Mouse (Mus musculus) hindbrain, embryonic 14.5 days (tissue): ENCODE measurements around the gene Cox6a1. TPM values are rescaled to one million over a fixed set of nuclear protein-coding genes. Genes with fewer than 3 reads are reported as not detected.

Experiments used
- ATAC-seq: fragments of 200-750 bp; cut with Nextera tagmentation; 2 replicates; pipeline ENCODE4 v1.8.0; 2017; ENCODE audit warnings: moderate number of reproducible peaks, mild to moderate bottlenecking, moderate TSS enrichment, moderate library complexity; ENCODE audit not compliant: low FRiP score
- DNase-seq: peaks from one replicate; pipeline ENCODE4 v3.0.0-alpha.2; 2015; ENCODE audit warnings: low spot score
- H3K27ac ChIP-seq: fragments of 300-500 bp; sonication (generic); 2 replicates; pipeline ENCODE4 v1.5.1; 2014; ENCODE audit warnings: mild to moderate bottlenecking, moderate library complexity
- H3K27me3 ChIP-seq: fragments of 300-500 bp; sonication (generic); 2 replicates; pipeline ENCODE4 v1.6.1; 2014; ENCODE audit warnings: mild to moderate bottlenecking, low read length, mixed read lengths; ENCODE audit not compliant: control insufficient read depth, insufficient read depth
- H3K36me3 ChIP-seq: fragments of 300-500 bp; sonication (generic); replicated peaks from 2 replicates; pipeline ENCODE4 v1.6.1; 2014; ENCODE audit not compliant: control insufficient read depth, insufficient read depth
- H3K4me1 ChIP-seq: fragments of 300-500 bp; sonication (generic); replicated peaks from 2 replicates; pipeline ENCODE4 v1.6.1; 2014; ENCODE audit warnings: antibody characterized with exemption, low read length, mixed read lengths; ENCODE audit not compliant: control insufficient read depth, insufficient read depth
- H3K4me2 ChIP-seq: fragments of 300-500 bp; sonication (generic); replicated peaks from 2 replicates; pipeline ENCODE4 v1.6.1; 2014; ENCODE audit warnings: mild to moderate bottlenecking, moderate library complexity
- H3K4me3 ChIP-seq: fragments of 300-500 bp; sonication (generic); replicated peaks from 2 replicates; pipeline ENCODE4 v1.5.1; 2014; ENCODE audit warnings: mild to moderate bottlenecking, low read length
- H3K9ac ChIP-seq: fragments of 300-500 bp; sonication (generic); 2 replicates; pipeline ENCODE4 v1.6.1; 2014
- H3K9me3 ChIP-seq: fragments of 300-500 bp; sonication (generic); 2 replicates; pipeline ENCODE4 v1.6.1; 2016; ENCODE audit warnings: low read length; ENCODE audit not compliant: control insufficient read depth
- WGBS: fragments of 180-500 bp; shearing (Covaris S2); extraction: QIAGEN DNeasy Blood & Tissue Kit; methylation state at CpG from one replicate; pipeline ENCODE4 v1.1.7; 2014; 5-methylcytosine and 5-hydroxymethylcytosine counted together
- polyA plus RNA-seq: library from polyadenylated mRNA; unstranded; fragments of >200 nt; fragmentation: Nextera tagmentation; extraction: Ambion mirVana; gene quantifications from 2 replicates; pipeline ENCODE4 v1.2.1, GENCODE M21; 2014

Cox6a1 gene
- polyA plus RNA-seq, 1 experiment from 2014 or later, result 1,253 TPM

DNA sequence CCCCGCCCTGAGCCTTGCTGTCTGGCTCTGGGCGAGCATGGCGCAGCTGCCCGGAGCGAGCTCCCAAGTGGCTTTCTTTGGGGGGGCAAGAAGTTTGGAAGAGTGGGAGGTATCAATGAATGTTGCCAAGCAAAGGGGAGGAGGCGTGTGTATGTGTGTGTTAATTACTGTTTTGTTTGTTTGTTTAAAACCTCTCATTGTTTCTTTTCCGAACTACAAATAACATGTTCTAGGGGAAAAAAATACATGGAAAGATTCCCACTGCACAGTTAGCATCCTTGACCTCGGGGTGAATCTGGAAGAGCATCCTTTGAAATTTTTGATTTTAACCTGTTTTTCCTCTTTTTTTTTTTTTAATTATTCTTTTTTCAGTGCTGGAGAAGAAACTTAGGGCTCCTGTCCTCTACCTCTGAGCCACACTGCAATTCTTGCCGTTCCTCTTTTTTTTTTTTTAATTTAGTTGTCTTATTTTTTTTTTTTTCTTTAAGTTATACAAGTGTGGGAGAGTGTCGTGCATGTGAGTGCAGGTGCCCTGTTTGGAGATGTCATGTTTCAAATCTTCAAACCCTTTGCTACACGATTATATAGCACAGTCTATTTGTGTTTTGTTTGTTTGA lies 25.5 kb upstream of the Cox6a1 start:
- no peaks in the 10 kb centered on the region for H3K27me3 ChIP-seq
- ATAC-seq (no peak), DNase-seq (no peak)
- peak overlapping the region; percentile 62 for H3K9ac ChIP-seq
- peak overlapping the region; percentile 22; the same call in 1 of the 2 replicates for H3K4me3 ChIP-seq
- no peaks in the 10 kb centered on the region for H3K9me3 ChIP-seq
- peaks cover 6% of the 10 kb centered on the region; the same call in 1 of the 2 replicates for H3K4me1 ChIP-seq
- peak overlapping the region; percentile 69 for H3K4me2 ChIP-seq
- WGBS, result 9% methylated on average over 11 of the region's 11 CpGs
- no peak overlapping the region; the same call in none of the 2 replicates for H3K27ac ChIP-seq
- no peaks in the 10 kb centered on the region for H3K36me3 ChIP-seq

DNA sequence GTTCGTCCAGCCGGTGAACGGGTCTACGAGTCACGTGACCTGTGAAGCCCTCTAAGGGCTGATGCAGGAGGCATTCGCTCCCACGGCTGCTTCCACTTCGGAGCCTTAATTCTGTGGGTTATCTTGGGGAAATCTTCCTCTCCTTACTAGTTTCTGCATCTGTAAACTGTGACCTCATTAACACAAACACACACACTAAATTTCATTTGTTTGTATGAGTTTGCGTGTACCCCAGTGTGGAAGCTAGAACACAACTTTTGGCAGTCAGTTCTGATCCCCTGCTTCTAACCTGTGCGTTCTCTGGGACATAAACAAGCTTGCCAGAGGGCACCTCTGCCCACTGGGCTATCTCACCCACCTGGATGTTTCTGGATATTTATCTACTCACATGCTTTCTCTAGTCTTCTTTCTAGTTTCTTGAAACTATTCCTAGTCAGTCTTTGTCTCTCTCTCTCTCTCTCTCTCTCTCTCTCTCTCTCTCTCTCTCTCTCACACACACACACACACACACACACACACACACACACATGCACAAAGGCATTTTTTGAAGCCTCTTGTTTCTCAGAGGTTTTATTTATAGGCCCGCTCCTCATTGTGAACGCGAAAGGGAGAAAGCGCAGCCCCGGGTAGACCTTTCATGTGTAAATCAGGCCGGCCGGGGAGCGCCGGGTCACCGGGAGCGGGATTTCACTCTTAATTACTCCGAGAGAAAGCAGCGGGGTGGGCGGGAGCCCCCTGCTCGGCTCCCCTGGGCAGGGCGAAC lies 24.8 kb upstream of the Cox6a1 start:
- no peaks in the 10 kb centered on the region for H3K27me3 ChIP-seq
- peak overlapping the region; percentile 69 for H3K4me2 ChIP-seq
- peak overlapping the region; percentile 22; the same call in 1 of the 2 replicates for H3K4me3 ChIP-seq
- ATAC-seq (peak; percentile 80; the same call in 1 of the 2 replicates), DNase-seq (peak; percentile 60)
- 6% methylated on average over 26 of the region's 26 CpGs for WGBS
- 0 out of 2 replicates have a peak overlapping the region, but pooled peaks have one; percentile 47 for H3K27ac ChIP-seq
- no peaks in the 10 kb centered on the region for H3K9me3 ChIP-seq
- peak overlapping the region; percentile 62 for H3K9ac ChIP-seq
- H3K36me3 ChIP-seq, result no peaks in the 10 kb centered on the region
- H3K4me1 ChIP-seq, result peaks cover 6% of the 10 kb centered on the region; the same call in 1 of the 2 replicates

DNA sequence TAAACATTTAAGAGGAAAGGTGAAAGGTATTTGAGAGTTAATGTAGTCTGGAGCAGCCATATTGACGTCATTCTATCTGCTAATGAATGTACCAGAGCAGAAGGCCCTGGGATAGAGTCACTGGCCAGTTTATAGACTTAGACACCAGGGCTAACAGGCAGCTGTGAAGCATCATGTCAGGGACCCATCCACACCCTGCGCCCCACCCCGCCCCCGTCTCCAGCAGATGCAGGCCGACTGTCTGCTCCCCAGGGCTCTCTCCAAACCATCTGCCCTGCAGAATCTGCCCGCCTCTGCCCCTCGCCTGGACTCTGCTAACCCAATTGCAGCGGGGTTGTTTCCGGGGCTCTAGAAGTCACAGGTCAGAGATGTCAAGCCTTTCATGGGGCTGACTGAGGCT lies 23.0 kb upstream of the Cox6a1 start:
- Histone ChIP-seq H3K27me3 (no peaks in the 10 kb centered on the region), H3K9ac (no peak overlapping the region), H3K9me3 (no peaks in the 10 kb centered on the region), H3K4me1 (peaks cover 6% of the 10 kb centered on the region; the same call in 1 of the 2 replicates), H3K36me3 (no peaks in the 10 kb centered on the region), H3K4me3 (no peak overlapping the region), H3K27ac (no peak overlapping the region), H3K4me2 (no peak overlapping the region)
- WGBS, result 20% methylated on average over 9 of the region's 9 CpGs
- ATAC-seq (no peak), DNase-seq (no peak)

DNA sequence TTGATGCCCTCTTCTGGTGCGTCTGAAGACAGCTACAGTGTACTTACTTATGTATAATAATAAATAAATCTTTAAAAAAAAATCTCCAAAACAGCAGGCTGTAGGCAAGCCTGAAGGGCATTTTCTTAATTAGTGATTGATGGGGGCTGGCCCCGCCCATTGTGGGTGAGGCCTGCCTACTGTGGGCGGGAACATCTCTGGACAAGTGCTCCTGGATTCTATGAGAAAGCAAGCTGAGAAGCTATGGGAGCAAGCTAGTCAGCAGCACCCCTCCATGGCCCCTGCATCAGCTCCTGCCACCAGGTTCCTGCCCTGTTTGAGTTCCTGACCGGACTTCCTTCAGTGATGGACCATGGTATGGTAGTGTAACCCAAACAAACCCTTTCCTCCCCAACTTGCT lies 16.0 kb upstream of the Cox6a1 start:
- WGBS, result 92% methylated on average over 4 of the region's 4 CpGs
- DNase-seq (no peak), ATAC-seq (no peak)
- Histone ChIP-seq H3K4me1 (no peaks in the 10 kb centered on the region), H3K9me3 (no peaks in the 10 kb centered on the region), H3K27me3 (no peaks in the 10 kb centered on the region), H3K36me3 (no peaks in the 10 kb centered on the region), H3K4me2 (no peak overlapping the region), H3K4me3 (no peak overlapping the region), H3K9ac (no peak overlapping the region), H3K27ac (no peak overlapping the region)

DNA sequence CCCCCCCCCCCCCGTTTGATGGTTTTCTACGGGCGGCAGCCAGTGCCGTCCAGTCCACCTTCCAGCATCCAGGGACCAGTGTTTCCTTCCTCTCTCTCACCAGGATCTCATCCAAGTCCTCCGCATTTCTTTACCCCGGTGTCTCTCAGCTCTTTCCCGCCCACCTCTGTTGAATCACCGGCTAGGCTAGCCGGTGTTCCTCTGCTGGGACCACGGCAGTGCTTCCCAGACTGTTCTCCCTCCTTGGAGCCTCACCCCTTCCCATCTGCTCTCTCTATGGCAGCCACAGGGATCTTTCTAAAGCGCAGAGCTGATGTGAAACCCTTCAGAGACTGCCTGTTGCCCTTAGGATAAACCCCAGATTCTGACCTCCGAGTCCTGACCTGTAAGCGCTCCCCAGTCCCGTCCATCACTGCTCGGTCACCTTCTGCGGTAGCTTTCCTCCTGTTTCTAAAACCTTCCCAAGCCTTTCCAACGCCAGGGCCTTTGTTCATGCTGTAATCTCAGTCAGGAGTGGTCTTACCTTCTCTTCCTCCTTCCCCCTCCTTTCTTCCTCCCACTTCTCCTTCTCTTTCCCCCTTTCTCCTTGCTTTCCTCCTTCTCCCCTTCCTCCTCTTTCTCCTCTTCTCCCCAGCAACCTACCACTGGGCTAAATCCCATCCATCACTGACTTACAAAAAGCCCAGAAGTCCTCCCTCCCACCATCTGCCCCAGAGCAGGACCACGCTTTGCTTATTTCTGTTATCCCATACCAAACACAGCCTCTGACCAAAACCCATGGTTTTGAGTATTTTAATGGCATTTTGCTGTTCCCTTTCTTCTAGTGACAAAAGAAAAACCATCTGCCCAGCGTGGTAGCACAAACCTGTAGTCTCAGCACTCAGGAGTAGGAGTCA lies 14.3 kb upstream of the Cox6a1 start:
- H3K4me1 ChIP-seq, result no peaks in the 10 kb centered on the region
- no peaks in the 10 kb centered on the region for H3K36me3 ChIP-seq
- H3K27me3 ChIP-seq, result no peaks in the 10 kb centered on the region
- 0 out of 2 replicates have a peak overlapping the region, but pooled peaks have one; percentile 20 for H3K27ac ChIP-seq
- H3K9ac ChIP-seq, result no peak overlapping the region
- H3K4me2 ChIP-seq, result no peak overlapping the region
- no peaks in the 10 kb centered on the region for H3K9me3 ChIP-seq
- DNase-seq (no peak), ATAC-seq (no peak)
- no peak overlapping the region for H3K4me3 ChIP-seq
- WGBS, result 12% methylated on average over 19 of the region's 19 CpGs

DNA sequence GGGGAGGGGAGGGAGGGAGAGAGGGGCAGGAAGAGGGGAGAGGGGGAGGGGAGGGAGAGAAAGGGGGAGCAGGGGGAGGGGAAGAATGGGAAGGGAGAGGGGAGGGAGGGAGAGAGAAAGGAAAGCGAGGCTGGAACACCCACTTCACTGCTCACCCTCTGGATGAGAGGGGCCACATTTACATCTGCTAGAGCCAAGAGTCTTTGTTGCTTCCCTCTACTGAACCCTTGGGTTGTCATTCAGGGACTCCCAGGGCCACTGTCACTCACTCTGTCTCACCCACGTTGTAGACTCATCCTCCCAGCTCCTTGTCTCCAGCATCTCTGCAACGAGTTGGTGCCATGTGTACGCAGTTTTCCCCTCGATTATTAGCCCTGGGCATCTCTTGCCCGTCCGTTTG lies 13.4 kb upstream of the Cox6a1 start:
- WGBS, result 20% methylated on average over 7 of the region's 7 CpGs
- Histone ChIP-seq H3K9ac (no peak overlapping the region), H3K27me3 (no peaks in the 10 kb centered on the region), H3K27ac (no peak overlapping the region), H3K4me1 (no peaks in the 10 kb centered on the region), H3K36me3 (no peaks in the 10 kb centered on the region), H3K9me3 (no peaks in the 10 kb centered on the region), H3K4me2 (no peak overlapping the region), H3K4me3 (no peak overlapping the region)
- DNase-seq (no peak), ATAC-seq (no peak)

DNA sequence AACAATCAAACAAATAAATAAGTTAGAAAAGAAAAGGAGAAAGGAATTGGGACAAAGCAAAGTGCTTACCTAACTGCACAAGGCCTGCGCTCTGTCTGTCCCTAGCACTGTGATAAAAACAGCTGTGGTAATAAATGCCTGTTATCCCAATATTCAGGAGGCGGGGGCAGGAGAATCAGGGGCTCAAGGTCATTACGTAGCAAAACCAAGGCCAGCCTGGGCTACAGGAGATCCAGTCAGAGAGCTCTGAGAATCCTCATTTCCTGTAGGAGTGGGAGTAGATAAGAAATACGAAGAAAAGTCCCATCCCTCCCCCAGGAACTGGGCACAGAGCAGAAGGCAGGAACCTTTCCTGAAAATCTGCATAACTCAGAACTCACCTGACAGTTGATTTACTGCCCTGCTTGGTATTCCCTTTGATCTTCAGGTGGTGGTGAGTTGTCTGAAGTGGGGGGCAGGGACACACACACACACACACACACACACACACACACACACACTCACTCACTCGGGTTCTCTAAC lies 11.1 kb upstream of the Cox6a1 start:
- H3K9me3 ChIP-seq, result no peaks in the 10 kb centered on the region
- no peaks in the 10 kb centered on the region for H3K4me1 ChIP-seq
- no peak overlapping the region for H3K4me3 ChIP-seq
- DNase-seq (no peak), ATAC-seq (no peak)
- no peaks in the 10 kb centered on the region for H3K36me3 ChIP-seq
- WGBS, result 68% methylated on average over 5 of the region's 5 CpGs
- H3K4me2 ChIP-seq, result no peak overlapping the region
- H3K9ac ChIP-seq, result no peak overlapping the region
- H3K27ac ChIP-seq, result no peak overlapping the region
- H3K27me3 ChIP-seq, result no peaks in the 10 kb centered on the region

DNA sequence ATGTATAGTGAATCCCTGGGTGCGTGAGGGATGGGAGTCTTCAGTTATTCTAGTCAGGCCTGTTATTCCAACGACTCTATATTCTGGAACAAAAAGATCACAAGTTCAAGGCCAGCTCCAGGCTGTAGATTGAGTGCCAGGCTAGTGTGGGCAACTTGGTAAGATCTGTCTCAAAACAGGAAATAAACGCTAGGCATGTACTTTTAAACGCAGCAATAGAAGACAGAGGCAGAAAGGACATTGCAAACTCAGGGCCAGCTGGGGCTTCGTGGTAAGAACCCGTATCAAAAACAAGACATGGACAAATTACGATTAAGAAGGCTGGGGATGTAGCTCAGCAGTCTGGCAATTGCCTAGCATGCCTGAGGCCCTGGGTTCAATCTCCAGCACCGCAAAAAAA lies 10.7 kb upstream of the Cox6a1 start:
- WGBS, result 85% methylated on average over 8 of the region's 8 CpGs

DNA sequence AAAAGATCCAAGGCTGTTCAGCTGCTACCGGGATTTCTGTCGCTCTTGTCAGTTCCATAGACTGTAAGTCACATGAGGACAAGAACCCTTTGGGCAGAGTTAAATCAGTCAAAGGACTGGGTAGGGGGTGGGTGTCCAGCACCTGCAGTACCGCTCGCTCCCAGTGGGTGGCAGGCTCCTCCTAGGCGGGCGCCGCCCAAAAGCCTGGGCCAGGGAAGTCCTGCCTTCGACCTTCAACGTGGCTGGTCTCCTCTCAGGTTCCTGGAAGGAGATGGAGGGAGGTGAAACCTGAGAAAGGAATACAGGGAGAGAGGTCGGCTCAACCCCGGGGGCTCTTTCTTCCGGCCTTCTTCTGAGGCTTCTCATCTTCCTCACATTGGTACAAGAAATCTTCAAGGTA lies 10.1 kb upstream of the Cox6a1 start:
- no peak overlapping the region for H3K4me2 ChIP-seq
- no peak for ATAC-seq
- WGBS, result 9% methylated on average over 12 of the region's 12 CpGs

More for the DNA sequence above, 10.7 kb upstream of the Cox6a1 start:
- Histone ChIP-seq H3K4me2 (no peak overlapping the region), H3K27ac (no peak overlapping the region), H3K9ac (no peak overlapping the region), H3K9me3 (no peaks in the 10 kb centered on the region), H3K36me3 (no peaks in the 10 kb centered on the region), H3K4me1 (no peaks in the 10 kb centered on the region), H3K27me3 (no peaks in the 10 kb centered on the region), H3K4me3 (no peak overlapping the region)
- ATAC-seq (no peak), DNase-seq (no peak)

More for the DNA sequence above, 10.1 kb upstream of the Cox6a1 start:
- no peak overlapping the region for H3K27ac ChIP-seq
- peak; percentile 81 for DNase-seq
- H3K9me3 ChIP-seq, result no peaks in the 10 kb centered on the region
- H3K9ac ChIP-seq, result no peak overlapping the region
- no peak overlapping the region for H3K4me3 ChIP-seq
- H3K27me3 ChIP-seq, result no peaks in the 10 kb centered on the region
- H3K4me1 ChIP-seq, result no peaks in the 10 kb centered on the region
- H3K36me3 ChIP-seq, result no peaks in the 10 kb centered on the region
